Mouse (Mus musculus) limb, embryonic 12.5 days (tissue): ENCODE measurements around the gene Myo18a. TPM values are rescaled to one million over a fixed set of nuclear protein-coding genes. Genes with fewer than 3 reads are reported as not detected.
A peak's percentile ranks its signal among the peaks of the same experiment; 100 is the strongest.

Source experiments
- ATAC-seq: fragments of 200-750 bp; cut with Nextera tagmentation; 2 replicates; pipeline ENCODE4 v1.8.0; 2017; ENCODE audit warnings: low read depth, moderate TSS enrichment; ENCODE audit not compliant: insufficient number of reproducible peaks, insufficient read depth, low FRiP score, low TSS enrichment
- H3K27ac ChIP-seq: fragments of 300-500 bp; sonication (generic); 2 replicates; pipeline ENCODE4 v1.5.1; 2016; ENCODE audit warnings: mild to moderate bottlenecking, moderate library complexity
- H3K27me3 ChIP-seq: fragments of 300-500 bp; sonication (generic); 2 replicates; pipeline ENCODE4 v1.6.1; 2016; ENCODE audit warnings: mild to moderate bottlenecking, moderate library complexity
- H3K36me3 ChIP-seq: fragments of 300-500 bp; sonication (generic); 2 replicates; pipeline ENCODE4 v1.6.1; 2016; ENCODE audit warnings: mild to moderate bottlenecking, moderate library complexity
- H3K4me1 ChIP-seq: fragments of 300-500 bp; sonication (generic); replicated peaks from 2 replicates; pipeline ENCODE4 v1.6.1; 2016
- H3K4me2 ChIP-seq: fragments of 300-500 bp; sonication (generic); 2 replicates; pipeline ENCODE4 v1.6.1; 2016; ENCODE audit warnings: mild to moderate bottlenecking, moderate library complexity
- H3K4me3 ChIP-seq: fragments of 300-500 bp; sonication (generic); replicated peaks from 2 replicates; pipeline ENCODE4 v1.5.1; 2016; ENCODE audit warnings: mild to moderate bottlenecking
- H3K9ac ChIP-seq: fragments of 300-500 bp; sonication (generic); replicated peaks from 2 replicates; pipeline ENCODE4 v1.6.1; 2016; ENCODE audit warnings: mild to moderate bottlenecking, moderate library complexity
- H3K9me3 ChIP-seq: fragments of 300-500 bp; sonication (generic); 2 replicates; pipeline ENCODE4 v1.6.1; 2016; ENCODE audit warnings: mild to moderate bottlenecking, moderate library complexity
- WGBS: fragments of 180-500 bp; shearing (Covaris S2); methylation state at CpG from one replicate; pipeline ENCODE4 v1.1.7; 2016; 5-methylcytosine and 5-hydroxymethylcytosine counted together
- polyA plus RNA-seq: library from polyadenylated mRNA; unstranded; fragments of >200 nt; fragmentation: Nextera tagmentation; extraction: Ambion mirVana; gene quantifications from 2 replicates; pipeline ENCODE4 v1.2.1, GENCODE M21; 2016

Gene Myo18a
- polyA plus RNA-seq, 1 experiment from 2014 or later, result 31.5 TPM

GRCm38 (mm10) chr11:77771879-77772713 is 9.1 kb downstream of the Myo18a start:
- Histone ChIP-seq H3K4me3 (no peak overlapping the region), H3K9ac (no peak overlapping the region), H3K4me1 (peaks cover 20% of the 10 kb centered on the region), H3K4me2 (no peak overlapping the region), H3K27me3 (no peaks in the 10 kb centered on the region), H3K36me3 (no peaks in the 10 kb centered on the region), H3K9me3 (no peaks in the 10 kb centered on the region), H3K27ac (no peak overlapping the region)
- no peak for ATAC-seq
- 67% methylated on average over 8 of the region's 8 CpGs for whole genome bisulfite sequencing

GRCm38 (mm10) chr11:77775701-77776400 is 12.8 kb downstream of the Myo18a start:
- WGBS, result 41% methylated on average over 9 of the region's 9 CpGs
- peak overlapping the region; percentile 82 for H3K27ac ChIP-seq
- no peak overlapping the region for H3K4me2 ChIP-seq
- peak; percentile 68; the same call in 1 of the 2 replicates for ATAC-seq
- H3K4me3 ChIP-seq, result no peak overlapping the region
- no peak overlapping the region for H3K9ac ChIP-seq
- H3K4me1 ChIP-seq, result peaks cover 20% of the 10 kb centered on the region
- H3K36me3 ChIP-seq, result peaks cover 18% of the 10 kb centered on the region; the same call in 1 of the 2 replicates
- H3K9me3 ChIP-seq, result no peaks in the 10 kb centered on the region
- no peaks in the 10 kb centered on the region for H3K27me3 ChIP-seq

- no peak overlapping the region for H3K4me3 ChIP-seq
- whole genome bisulfite sequencing, result 94% methylated on average over 17 of the region's 17 CpGs
- ATAC-seq, result no peak
- H3K27ac ChIP-seq, result no peak overlapping the region
- no peak overlapping the region for H3K9ac ChIP-seq
- H3K27me3 ChIP-seq, result no peaks in the 10 kb centered on the region
- H3K4me1 ChIP-seq, result peaks cover 12% of the 10 kb centered on the region
- H3K9me3 ChIP-seq, result no peaks in the 10 kb centered on the region
- no peak overlapping the region for H3K4me2 ChIP-seq
- H3K36me3 ChIP-seq, result peaks cover 18% of the 10 kb centered on the region; the same call in 1 of the 2 replicates
Observed at GRCm38 (mm10) chr11:77777436-77777835, 14.4 kb downstream of the Myo18a start.

DNA sequence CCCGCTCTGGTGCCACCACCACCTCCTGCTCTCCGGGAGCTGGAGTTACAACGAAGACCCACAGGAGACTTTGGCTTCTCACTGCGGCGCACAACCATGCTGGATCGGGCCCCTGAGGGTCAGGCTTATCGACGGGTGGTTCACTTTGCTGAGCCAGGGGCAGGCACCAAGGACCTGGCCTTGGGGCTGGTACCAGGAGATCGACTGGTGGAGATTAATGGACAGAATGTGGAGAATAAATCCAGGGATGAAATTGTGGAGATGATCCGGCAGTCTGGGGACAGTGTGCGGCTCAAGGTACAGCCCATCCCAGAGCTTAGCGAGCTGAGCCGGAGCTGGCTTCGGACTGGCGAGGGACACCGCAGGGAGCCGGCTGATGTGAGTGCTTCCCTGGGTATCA is 14.9 kb downstream of the Myo18a start:
- Histone ChIP-seq H3K4me2 (no peak overlapping the region), H3K9ac (no peak overlapping the region), H3K27ac (no peak overlapping the region), H3K4me3 (no peak overlapping the region), H3K9me3 (no peaks in the 10 kb centered on the region), H3K4me1 (peaks cover 12% of the 10 kb centered on the region), H3K27me3 (no peaks in the 10 kb centered on the region), H3K36me3 (peaks cover 18% of the 10 kb centered on the region; the same call in 1 of the 2 replicates)
- WGBS, result 90% methylated on average over 17 of the region's 17 CpGs
- ATAC-seq, result no peak

DNA sequence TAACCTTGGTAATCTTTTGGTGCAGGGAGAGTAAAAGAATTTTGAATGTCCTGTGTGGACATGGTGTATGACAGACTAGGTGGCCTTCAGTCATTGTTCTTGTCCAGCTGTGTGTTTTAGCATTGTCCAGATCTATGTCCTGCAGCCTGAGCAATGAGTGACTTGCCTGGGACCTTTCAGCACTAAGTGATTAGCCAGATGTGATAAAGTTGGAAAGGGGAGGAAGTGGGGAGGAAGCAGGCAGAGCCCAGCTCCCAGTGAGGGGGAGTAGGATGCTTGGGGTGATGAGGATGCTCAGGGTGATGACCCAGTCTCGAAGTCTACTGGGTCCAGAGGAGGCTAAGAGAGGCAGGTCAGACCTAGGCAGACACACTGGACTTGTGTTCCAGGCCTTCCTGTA is 16.2 kb downstream of the Myo18a start:
- Histone ChIP-seq H3K36me3 (peaks cover 18% of the 10 kb centered on the region; the same call in 1 of the 2 replicates), H3K9me3 (no peaks in the 10 kb centered on the region), H3K4me2 (no peak overlapping the region), H3K9ac (no peak overlapping the region), H3K4me1 (peaks cover 25% of the 10 kb centered on the region), H3K27me3 (no peaks in the 10 kb centered on the region), H3K27ac (no peak overlapping the region), H3K4me3 (no peak overlapping the region)
- WGBS, result 68% methylated on average over 1 of the region's 1 CpGs
- ATAC-seq, result no peak

GRCm38 (mm10) chr11:77781088-77781487 is 18.0 kb downstream of the Myo18a start:
- H3K9me3 ChIP-seq, result no peaks in the 10 kb centered on the region
- no peak overlapping the region for H3K27ac ChIP-seq
- H3K4me3 ChIP-seq, result no peak overlapping the region
- WGBS, result 80% methylated on average over 7 of the region's 7 CpGs
- H3K4me1 ChIP-seq, result peaks cover 38% of the 10 kb centered on the region
- no peak overlapping the region for H3K4me2 ChIP-seq
- no peaks in the 10 kb centered on the region for H3K27me3 ChIP-seq
- no peak for ATAC-seq
- peaks cover 18% of the 10 kb centered on the region; the same call in 1 of the 2 replicates for H3K36me3 ChIP-seq
- no peak overlapping the region for H3K9ac ChIP-seq

DNA sequence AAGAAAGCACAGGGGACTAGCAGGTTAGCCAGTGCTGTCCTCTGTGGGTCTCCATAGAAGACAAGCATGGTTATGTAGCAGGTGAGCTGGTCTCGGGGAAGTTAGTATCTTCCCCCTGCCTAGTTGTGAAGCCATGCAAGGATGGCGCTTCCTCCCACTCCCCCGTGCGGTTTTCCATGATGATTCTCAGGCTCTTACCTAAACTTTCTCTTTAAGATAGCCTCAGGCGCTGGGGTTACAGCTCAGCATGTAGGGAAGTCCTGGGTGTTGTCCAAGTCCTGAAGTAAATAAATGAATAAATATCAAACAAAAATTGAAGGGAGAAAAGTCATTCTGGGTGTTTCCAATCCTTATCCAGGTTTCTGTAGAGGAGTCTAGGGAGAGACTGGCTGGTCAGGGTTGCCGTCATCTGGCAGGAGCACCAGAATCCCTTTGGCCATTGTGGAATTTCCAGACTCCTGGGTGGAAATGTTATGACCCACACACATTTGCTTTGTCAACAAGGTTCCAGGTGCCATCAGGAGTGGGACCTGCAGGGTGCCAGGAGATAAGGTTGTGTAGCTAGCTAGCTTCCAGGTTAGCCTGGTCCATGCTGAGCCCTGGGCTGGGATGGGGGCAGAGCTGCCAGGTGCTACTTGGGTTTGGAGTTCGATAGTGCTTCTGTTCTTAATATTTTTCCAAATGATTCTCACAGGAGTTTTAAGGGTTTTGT is 19.2 kb downstream of the Myo18a start:
- no peak for ATAC-seq
- Histone ChIP-seq H3K27ac (no peak overlapping the region), H3K4me3 (no peak overlapping the region), H3K9ac (no peak overlapping the region), H3K36me3 (peaks cover 17% of the 10 kb centered on the region; the same call in 1 of the 2 replicates), H3K9me3 (no peaks in the 10 kb centered on the region), H3K4me2 (no peak overlapping the region), H3K4me1 (peaks cover 35% of the 10 kb centered on the region), H3K27me3 (no peaks in the 10 kb centered on the region)
- WGBS, result 83% methylated on average over 7 of the region's 7 CpGs

GRCm38 (mm10) chr11:77783211-77783746 is 20.2 kb downstream of the Myo18a start:
- Histone ChIP-seq H3K4me3 (no peak overlapping the region), H3K4me2 (no peak overlapping the region), H3K27me3 (no peaks in the 10 kb centered on the region), H3K36me3 (peaks cover 7% of the 10 kb centered on the region; the same call in 1 of the 2 replicates), H3K27ac (peak overlapping the region; percentile 46; the same call in 1 of the 2 replicates), H3K9me3 (no peaks in the 10 kb centered on the region), H3K4me1 (peaks cover 35% of the 10 kb centered on the region), H3K9ac (no peak overlapping the region)
- WGBS, result 70% methylated on average over 10 of the region's 10 CpGs
- no peak for ATAC-seq

DNA sequence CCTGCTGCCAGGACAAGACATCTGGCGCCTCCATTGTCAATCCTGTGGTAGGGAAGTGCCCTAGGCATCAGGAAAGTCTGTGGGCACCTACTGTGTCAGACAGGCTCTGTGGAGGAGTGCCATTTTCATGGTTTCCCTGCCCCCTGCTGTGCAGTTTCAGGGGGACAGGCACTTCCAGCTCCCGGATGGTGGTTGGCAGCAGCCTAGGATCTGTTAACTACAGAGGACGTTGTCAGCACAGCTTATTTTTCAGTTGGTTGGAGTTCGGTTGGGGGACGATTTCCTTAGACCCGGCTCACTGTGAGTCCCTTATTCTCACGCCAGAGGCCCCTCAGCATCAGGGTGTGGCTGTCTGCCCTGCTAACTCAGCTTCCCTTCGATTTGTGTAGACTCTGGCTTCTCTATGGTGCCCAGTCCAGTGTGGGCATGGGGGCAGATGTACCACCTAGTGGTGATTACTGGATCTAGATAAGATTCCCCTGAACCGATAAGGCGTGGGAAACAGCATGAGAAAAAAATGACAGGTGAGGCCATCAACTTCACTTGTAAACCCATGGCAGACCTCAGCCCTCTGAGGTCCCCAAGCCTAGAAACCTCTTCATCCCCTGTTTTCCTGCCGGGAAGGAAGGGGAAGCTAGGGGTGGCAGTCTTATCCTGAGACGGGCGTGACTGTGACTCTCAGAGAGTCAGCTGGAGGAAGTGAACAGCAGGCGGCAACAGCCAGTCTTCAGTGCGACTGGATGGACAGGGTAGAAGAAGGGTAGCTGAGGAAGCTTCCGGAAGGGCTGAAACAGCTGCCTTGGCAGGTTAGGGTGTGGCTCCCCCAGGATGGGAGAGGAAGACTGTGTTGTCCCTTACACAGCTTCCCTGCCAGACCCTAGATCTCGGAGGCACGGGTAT is 21.0 kb downstream of the Myo18a start:
- 60% methylated on average over 18 of the region's 18 CpGs for WGBS
- H3K4me3 ChIP-seq, result no peak overlapping the region
- peak overlapping the region; percentile 46; the same call in 1 of the 2 replicates for H3K27ac ChIP-seq
- H3K4me1 ChIP-seq, result peaks cover 35% of the 10 kb centered on the region
- H3K9ac ChIP-seq, result no peak overlapping the region
- no peak for ATAC-seq
- H3K4me2 ChIP-seq, result no peak overlapping the region
- H3K27me3 ChIP-seq, result no peaks in the 10 kb centered on the region
- H3K9me3 ChIP-seq, result no peaks in the 10 kb centered on the region
- H3K36me3 ChIP-seq, result peaks cover 3% of the 10 kb centered on the region; the same call in 1 of the 2 replicates

- Histone ChIP-seq H3K4me3 (no peak overlapping the region), H3K4me1 (peaks cover 36% of the 10 kb centered on the region), H3K36me3 (peaks cover 1% of the 10 kb centered on the region; the same call in 1 of the 2 replicates), H3K27ac (0 out of 2 replicates have a peak overlapping the region, but pooled peaks have one; percentile 46), H3K27me3 (no peaks in the 10 kb centered on the region), H3K9me3 (no peaks in the 10 kb centered on the region), H3K9ac (no peak overlapping the region), H3K4me2 (no peak overlapping the region)
- 88% methylated on average over 9 of the region's 9 CpGs for WGBS
- ATAC-seq, result no peak
Observed at GRCm38 (mm10) chr11:77784894-77785293, 21.8 kb downstream of the Myo18a start.
